Mouse (Mus musculus): ENCODE results near the gene Pparg.

Gene Pparg

GRCm38 (mm10) chr6:115463338-115463737 is 102.6 kb downstream of the Pparg start:
- no peak for DNase-seq (ENCODE audit: low spot score in 2 of 2)

GRCm38 (mm10) chr6:115464661-115465060 is 103.9 kb downstream of the Pparg start:
- DNase-seq (ENCODE audit: low spot score in 2 of 2), result no peak

- DNase-seq (ENCODE audit: low spot score in 2 of 2), result no peak
Measured at GRCm38 (mm10) chr6:115465463-115465862, 104.7 kb downstream of the Pparg start.

GRCm38 (mm10) chr6:115465876-115466275 is 105.1 kb downstream of the Pparg start:
- no peak for DNase-seq (ENCODE audit: low spot score in 2 of 2)

- no peak for DNase-seq (ENCODE audit: low spot score in 2 of 2)
Measured at GRCm38 (mm10) chr6:115466601-115467000, 105.8 kb downstream of the Pparg start.

GRCm38 (mm10) chr6:115469666-115470581 is 109.2 kb downstream of the Pparg start:
- DNase-seq (ENCODE audit: low spot score in 2 of 2), result no peak

- DNase-seq (ENCODE audit: low spot score in 2 of 2), result no peak
Measured at GRCm38 (mm10) chr6:115471956-115472355, 111.2 kb downstream of the Pparg start.

- DNase-seq (ENCODE audit: low spot score in 2 of 2), result no peak
Measured at GRCm38 (mm10) chr6:115477081-115477695, 116.4 kb downstream of the Pparg start.

GRCm38 (mm10) chr6:115479963-115480321 is 119.2 kb downstream of the Pparg start:
- no peak for DNase-seq (ENCODE audit: low spot score in 2 of 2)

GRCm38 (mm10) chr6:115480322-115481017 is 119.7 kb downstream of the Pparg start:
- DNase-seq (ENCODE audit: low spot score in 2 of 2), result peak in 1 of 2 experiments; percentile 75

- no peak for DNase-seq (ENCODE audit: low spot score in 2 of 2)
Measured at GRCm38 (mm10) chr6:115481018-115481354, 120.2 kb downstream of the Pparg start.

GRCm38 (mm10) chr6:115481603-115482002 is 120.9 kb downstream of the Pparg start:
- no peak for DNase-seq (ENCODE audit: low spot score in 2 of 2)

GRCm38 (mm10) chr6:115485635-115486034 is 124.9 kb downstream of the Pparg start:
- DNase-seq (ENCODE audit: low spot score in 2 of 2), result no peak

GRCm38 (mm10) chr6:115489831-115490230 is 129.1 kb downstream of the Pparg start:
- DNase-seq (ENCODE audit: low spot score in 2 of 2), result no peak

- DNase-seq (ENCODE audit: low spot score in 2 of 2), result peak in 1 of 2 experiments; percentile 25
Measured at GRCm38 (mm10) chr6:115492952-115493613, 132.3 kb downstream of the Pparg start.

- DNase-seq (ENCODE audit: low spot score in 2 of 2), result no peak
Measured at GRCm38 (mm10) chr6:115493824-115494223, 133.1 kb downstream of the Pparg start.

- peak in 1 of 2 experiments; percentile 39 for DNase-seq (ENCODE audit: low spot score in 2 of 2)
Measured at GRCm38 (mm10) chr6:115499540-115499939, 138.8 kb downstream of the Pparg start.

- no peak for DNase-seq (ENCODE audit: low spot score in 2 of 2)
Measured at GRCm38 (mm10) chr6:115500234-115500633, 139.5 kb downstream of the Pparg start.

- peak in 1 of 2 experiments; percentile 44 for DNase-seq (ENCODE audit: low spot score in 2 of 2)
Measured at GRCm38 (mm10) chr6:115501131-115501530, 140.4 kb downstream of the Pparg start.

- DNase-seq (ENCODE audit: low spot score in 2 of 2), result no peak
Measured at GRCm38 (mm10) chr6:115503038-115503437, 142.3 kb downstream of the Pparg start.

GRCm38 (mm10) chr6:115503549-115504159 is 142.9 kb downstream of the Pparg start:
- peak in 1 of 2 experiments; percentile 71 for DNase-seq (ENCODE audit: low spot score in 2 of 2)

Data from urinary bladder, adult 18-20 months (tissue).